Mouse (Mus musculus) ES-Bruce4 (cell line): ENCODE data around the gene Nagpa.

Experiments used
- CTCF ChIP-seq: IDR thresholded peaks from one replicate; pipeline ENCODE4 v1.8.1; 2011; ENCODE audit warnings: low read depth, low read length
- POLR2A ChIP-seq: IDR thresholded peaks from one replicate; pipeline ENCODE4 v1.8.1; 2011; ENCODE audit warnings: low read length; ENCODE audit not compliant: insufficient read depth

GRCm38 (mm10) chr16:5172636-5173035 lies 31.2 kb downstream of the Nagpa start:
- TF ChIP-seq POLR2A = no peak
- TF ChIP-seq CTCF = no peak
